Mouse (Mus musculus): ENCODE results near the gene Tmem117.

The Tmem117 gene

DNA sequence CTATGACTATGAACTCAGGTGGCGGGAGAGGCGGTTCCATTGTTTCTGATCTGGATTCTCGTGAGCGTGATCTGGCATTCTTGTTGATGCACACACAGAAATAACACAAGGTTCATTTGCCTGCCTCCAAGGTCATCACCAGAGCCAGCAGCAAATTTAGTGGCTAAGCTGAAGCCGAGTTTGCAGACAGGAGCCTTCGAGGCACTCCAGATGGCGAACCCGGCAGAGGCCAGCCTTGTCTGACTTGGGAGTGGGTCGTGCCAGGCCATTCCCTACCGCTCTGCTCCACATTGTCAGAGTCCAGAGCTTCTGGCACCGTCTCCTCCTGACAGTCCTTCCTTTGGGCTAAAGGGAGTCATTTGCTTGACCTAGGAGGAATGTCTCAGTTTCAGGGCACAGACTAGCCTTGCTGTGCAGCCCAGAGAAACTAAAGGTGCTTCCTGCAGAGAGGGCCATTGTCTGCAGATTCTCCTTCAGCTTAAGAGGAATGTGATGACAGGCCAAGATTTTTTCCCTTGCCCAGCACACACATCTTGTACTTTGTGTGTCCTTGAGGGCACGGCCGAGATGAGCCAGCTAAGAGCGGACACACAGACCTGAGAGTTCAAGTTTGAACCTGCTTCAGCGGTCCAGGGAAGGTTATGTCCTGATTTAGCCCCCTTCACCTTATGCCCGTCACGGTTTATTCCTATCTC is 20.2 kb downstream of the Tmem117 start:
- peak; percentile 72 for DNase-seq

DNA sequence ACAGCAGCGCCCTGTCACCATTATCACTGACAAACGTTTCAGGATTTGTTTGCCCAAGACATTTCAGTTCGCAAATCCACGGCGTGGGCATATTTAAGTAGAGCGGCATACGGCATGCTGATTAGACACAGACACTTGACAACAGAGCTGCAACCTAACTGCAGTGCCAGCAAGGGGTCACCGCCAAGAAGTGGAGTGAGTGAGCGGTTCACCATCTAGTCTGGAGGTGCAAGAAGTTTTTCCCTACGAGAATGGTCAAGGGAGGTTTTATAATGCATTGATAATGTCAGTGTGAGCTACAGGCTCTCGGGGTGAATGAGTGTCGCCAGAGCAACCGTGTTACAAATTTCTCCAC is 20.7 kb downstream of the Tmem117 start:
- no peak for DNase-seq

DNA sequence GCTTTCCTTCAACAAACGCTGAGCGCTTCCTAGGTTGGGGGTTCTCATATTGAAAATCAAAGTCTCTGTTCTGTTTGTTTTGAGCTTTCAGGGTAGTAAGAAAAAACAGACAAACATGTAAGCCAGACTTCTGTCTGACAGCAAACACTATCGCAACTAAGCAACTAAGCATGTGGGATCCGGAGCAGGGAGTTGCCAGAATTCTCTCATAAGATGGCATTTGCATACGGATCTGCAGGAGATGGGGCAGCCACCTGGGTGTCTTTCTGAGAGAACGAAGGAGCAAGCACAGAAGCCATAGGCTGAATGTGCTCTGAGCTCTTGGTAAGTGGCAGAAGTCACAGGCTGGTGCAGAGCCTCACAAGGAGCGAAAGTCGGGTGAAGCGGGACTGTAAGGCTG is 22.3 kb downstream of the Tmem117 start:
- DNase-seq: no peak

DNA sequence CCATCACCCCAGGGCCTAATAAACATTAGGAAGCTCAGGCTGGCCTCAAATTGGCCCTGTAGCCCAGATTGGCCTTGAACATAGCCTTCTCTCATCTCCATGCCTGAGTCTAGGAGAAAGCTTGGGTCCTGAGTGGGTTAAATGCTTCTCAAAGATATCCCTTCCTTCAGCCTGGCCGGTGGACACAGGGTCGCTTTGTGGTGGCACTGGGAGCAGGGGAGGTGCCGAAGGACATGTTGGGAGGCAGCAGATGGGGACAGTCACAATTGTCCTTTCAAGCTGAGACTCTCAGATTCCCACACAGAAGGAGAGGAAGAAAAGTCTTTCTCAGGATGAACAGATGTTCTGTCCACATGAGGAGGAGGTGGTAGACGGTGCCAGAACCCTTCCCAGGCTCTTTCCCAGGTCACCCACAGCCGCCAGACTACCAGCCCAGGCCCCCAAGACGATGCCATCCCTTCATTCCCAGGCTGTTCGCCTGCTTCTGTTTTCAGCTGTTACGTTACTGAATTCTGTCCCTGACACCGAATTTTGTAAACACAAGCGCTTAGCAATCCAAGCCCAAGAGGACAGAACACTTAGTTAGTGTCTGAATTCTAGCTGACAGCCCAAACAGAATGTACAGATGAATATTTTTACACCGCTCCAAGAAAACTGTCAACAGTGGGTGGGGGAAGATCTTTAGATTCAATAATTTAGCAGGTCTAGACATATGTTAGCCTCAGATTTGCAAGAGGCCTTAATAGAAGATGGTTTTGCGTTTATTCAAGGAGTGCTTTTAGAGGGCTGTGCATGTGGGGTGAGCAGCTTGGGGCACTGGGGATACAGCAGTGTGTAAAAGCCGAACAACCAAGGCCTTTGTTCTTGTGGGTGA is 23.2 kb downstream of the Tmem117 start:
- DNase-seq: no peak

DNA sequence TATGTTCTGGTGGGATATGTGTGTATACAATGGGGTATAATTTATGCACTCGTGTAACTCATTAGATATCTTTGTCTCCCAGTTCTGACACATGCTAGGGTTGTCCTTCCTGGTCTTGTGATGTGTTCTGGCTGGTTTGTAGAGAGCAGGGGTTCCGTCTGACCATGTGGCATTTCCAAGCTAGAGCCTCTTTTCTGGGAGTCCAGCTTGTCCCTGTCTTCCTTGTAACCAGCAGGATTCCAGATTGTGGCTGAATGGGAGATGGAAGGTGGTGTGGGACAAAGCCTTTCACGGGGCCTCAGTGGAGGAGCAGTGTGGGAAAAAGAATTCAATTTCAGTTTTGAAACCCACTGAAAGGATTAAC is 23.8 kb downstream of the Tmem117 start:
- no peak for DNase-seq

DNA sequence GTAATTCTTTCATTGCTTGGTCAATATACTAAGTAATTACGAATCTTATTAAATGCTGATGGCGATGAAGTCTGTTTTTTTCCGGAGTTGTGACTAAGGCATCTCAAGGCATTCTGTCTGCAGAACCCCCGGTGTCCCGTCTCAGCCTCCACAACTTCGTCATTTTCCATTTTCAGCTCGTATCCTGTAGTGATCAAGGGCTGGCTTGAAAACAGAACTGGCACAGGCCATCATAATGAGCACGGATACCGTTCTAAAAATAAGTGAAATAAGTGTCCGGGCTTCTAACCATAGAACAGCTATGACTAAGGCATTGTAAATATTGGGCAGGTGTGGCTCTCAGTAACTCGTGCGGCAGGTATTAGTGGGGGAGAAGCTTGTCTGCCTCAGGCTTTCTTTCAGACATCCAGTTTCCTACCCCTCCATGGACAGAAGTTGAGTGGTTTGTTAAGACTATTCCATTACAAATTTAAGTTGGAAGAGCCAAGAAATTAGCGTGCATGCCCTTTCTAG is 26.8 kb downstream of the Tmem117 start:
- DNase-seq: no peak

DNA sequence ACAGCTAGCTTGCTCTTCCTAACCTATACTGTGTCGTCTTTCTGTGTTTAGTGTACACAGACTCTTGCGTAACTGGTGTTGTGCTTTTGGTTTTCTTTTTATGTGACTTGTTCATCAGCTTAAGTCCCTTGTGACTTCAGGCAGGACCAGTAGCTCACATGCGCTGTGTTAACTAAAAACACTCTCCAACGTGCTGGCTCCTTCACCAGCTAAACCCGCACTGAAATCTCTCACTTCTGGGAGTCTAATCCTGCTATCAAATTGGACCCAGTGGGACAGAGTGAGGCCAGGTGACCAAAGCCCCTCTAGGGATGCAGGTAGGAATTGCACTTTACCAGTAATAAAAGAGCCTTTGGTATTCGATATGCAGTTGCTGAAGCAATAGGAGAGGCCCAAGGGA is 28.9 kb downstream of the Tmem117 start:
- no peak for DNase-seq

DNA sequence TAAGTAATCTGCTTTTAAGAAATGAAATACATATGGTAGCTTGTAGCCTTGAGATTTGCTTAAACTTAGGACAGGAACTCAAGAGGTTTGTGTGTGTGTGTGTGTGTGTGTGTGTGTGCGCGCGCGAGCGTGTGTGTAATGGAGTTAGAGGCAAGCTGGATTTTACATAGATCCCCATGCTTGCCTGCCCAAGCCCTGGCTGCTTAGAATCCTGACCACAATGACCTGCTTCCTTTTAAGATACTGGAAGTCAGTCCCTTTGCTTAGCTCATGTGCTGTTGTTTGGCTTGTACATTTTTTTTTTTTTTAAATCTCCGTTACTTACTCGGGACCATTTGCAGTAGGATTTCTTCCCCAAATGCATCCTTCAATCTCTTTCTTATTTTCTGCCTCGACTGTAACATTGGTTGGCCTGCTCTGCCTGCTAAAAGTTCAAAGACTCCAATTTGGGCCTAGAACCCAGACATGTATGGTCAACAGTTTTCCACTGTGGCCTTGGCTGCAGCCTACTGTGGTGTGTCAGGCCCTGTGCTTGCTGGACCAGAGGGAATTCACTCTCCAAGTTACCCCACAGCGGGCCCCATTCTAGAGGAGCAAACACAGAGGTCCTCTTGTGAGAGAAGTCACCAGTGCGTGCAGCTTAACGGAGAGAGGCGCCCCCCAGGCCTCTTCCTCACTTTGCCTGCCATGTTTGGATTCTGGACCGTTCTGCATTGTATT is 29.5 kb downstream of the Tmem117 start:
- no peak for DNase-seq

DNA sequence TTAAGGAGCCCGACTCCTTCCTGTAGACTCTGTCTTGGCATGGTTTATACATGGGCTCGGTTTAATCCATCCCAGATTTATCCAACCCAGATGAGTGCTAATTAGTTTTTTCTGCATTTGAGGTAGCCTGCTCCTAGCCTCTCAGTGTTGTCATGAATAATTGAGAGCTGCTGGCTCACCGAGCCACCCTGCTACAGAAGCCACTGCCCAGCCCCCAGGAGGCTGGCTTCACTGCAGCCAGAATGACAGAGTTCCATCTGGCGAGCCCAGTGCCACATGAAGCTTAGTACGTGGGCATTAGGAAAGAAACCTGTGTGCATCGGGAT is 30.0 kb downstream of the Tmem117 start:
- DNase-seq: peak; percentile 41

DNA sequence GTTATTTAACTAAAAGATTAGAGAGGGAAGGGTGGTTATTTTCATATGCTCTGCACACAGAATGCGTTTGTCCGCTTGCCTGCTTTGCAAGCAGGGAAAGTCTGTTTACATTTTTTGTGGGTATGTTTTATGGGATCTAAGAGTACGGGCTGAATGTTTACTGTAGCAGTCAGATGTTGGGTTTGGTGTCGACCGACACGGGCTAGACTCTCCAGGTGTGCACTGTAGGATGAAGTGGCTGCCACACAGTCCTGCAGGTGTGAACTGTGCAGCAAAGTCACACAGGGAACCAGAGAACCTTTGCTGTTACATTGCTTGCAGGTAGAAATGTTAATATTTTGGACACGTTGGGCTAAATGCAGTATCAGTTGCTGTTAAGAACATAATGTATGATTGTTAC is 31.9 kb downstream of the Tmem117 start:
- no peak for DNase-seq

DNA sequence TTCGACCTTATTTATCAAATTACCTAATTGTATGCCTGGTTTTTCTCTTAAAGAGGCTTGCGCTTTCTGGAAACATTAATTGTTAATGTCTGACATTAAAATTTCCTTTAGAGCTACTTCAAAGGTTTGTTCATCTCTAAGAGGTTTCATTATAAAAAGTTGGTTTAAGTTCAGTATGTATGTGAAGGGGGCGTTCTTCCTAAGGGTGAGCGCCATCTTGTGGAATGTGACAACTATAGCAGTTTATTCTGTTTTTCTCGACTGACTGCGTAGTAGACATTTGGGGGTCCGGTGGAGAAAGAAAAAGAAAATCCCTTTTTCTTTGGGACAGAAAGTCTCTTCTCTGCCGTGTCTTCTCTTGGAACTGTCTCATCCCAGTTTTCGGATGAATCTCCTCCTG is 32.4 kb downstream of the Tmem117 start:
- no peak for DNase-seq

DNA sequence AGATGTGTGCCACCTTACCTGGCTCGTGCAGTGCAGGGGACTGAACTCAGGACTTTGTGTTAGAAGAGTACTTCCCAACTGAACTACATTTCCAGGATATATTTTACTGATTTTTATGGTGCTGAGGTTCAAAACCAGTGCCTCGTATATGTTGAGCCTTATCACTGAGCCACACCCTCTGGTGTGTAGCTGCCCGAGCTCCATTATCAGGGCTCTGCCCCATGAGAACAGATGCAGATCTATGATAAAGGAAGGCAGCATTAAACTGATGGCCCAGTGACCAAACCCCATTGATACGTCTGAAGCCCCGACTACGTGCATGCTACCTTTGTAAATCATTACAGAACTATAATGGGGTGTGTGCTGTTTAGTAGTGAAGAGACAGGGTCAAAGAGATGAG is 35.6 kb downstream of the Tmem117 start:
- DNase-seq: no peak

DNA sequence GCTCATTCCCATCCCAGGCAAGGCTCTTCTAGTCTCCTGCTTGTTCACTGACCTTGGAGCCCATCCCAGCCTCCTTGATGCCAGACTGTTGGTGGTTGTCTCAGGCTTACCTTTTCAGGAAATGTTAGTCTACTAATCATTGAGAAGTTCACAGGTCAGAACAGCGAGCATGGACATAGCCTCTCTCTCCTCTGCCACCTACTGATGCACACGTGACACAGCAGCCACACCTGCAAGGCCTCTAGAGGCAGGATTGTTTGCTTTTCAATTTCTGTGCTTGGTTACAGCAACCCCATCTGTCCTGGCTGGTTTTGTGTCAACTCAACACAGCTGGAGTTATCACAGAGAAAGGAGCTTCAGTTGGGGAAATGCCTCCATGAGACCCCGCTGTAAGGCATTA is 52.1 kb downstream of the Tmem117 start:
- no peak for DNase-seq

DNA sequence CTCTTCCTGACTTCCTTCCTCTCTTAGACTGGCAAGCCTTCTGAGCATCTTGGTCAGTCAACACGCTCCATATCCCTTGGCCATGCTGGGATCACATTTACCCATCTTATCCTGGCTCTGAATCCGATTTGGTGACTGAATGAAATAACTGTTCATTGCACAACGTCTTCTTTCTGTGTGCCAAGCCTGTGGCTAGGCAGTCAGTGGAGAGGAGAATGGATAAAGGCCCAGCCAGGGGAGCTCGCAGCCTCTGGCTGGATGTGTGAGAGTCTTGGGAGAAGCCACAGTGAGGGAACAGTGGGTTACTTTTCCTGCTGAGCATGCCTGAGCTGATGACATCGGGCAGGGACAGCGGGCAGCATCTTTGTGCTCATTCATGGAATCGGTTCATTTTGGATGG is 55.2 kb downstream of the Tmem117 start:
- no peak for DNase-seq

DNA sequence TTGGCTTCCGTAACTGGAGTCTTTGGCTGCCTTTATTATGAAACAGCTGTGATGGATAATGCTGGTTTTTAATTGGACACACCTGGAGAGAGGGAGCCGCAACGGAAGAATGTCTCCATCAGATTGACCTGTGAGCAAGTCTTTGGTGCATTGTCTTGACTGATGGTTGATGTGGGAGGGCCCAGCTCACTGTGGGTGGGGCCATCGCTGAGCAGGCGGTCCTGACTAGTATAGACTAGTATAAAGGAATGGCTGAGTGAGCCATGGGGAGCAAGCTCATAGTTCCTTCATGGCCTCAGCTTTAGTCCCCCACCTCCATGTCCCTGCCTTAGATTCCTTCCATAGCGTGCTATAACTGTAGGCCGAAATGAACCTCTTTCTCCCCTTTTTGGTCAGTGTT is 58.1 kb downstream of the Tmem117 start:
- DNase-seq: no peak

DNA sequence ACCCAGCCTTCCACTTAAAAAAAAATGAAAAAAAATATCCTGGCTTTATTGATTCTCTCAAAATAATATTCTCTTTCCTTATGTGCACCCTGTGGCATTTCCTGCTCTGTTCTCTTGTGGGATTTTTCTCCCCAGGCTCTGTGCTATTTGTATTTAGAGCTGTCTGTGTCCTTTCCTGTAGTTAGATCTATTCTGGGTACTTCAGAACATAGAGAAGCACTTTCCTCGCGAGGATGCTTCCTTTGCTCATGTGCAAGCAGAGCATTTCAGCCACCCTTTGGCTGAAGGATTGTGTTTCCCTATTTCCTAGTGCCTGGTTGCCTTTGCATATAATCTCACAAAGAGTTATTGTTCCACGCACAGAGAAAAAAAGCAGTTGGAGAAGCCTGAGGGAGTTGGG is 58.6 kb downstream of the Tmem117 start:
- no peak for DNase-seq

DNA sequence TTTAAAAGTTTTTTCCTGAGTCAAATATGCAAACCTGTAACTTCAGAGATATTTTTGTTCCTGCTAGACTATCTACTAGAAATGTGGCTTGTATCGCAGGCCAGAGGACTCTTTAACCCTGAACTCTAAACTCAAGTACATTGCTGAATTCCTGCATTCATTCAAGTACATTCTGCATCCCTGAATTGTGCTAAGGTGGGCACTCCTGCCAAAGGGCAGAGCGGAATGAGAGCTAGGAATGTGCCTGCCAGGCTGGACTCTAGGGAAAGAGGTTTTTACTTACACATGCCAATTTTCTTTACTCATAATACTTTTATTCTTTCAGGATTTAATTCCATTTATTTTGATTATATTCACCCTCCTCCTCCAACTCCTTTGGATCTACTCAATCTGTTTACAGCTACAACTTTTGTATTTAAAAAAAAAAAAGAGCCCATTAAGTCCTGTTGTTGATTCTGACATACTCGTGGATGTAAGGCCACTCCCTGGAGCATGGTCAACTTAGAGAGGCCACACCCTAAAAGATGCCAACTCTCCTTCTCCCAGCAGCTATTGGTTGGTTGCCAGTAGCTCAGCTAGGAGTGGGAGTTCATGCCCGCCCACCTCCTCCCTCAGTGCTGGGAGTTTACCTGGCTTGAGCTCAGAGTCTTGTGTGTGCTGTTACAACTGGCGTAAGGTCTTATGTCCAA is 60.3 kb downstream of the Tmem117 start:
- DNase-seq: no peak

DNA sequence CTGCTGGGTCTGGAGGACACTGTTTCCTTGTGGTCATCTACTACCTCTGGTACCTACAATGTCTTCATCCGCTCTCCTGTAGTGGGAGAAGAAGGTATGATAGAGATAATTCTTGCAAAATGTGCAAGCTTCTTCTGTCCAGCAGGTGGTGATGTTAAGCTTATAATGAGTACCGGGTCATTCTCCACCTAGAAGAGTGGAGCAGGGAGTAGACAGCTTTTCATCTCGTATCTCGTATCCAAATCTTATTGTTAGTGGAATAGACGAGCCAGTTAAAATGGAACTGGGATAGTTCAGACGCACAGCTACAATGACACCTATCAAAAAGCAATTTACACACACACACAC is 60.8 kb downstream of the Tmem117 start:
- no peak for DNase-seq

DNA sequence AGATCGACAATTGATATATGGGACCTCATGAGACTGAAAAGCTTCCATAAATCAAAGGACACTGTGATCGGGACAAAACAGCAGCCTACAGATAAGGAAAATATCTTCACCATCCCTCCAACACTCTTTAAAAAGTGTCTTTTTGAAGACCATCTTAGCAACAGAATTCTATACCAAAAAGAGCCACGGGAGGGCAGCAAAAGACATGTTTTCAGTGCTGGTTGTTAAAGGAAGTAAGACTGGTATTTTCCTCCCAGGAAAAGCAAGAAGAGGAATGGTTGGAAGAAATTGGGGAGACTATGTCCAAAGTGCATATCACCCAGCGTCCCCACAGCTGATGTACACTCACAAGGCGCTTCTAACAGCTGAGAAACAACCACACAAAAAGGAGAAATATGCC is 93.7 kb downstream of the Tmem117 start:
- DNase-seq: peak; percentile 47

DNA sequence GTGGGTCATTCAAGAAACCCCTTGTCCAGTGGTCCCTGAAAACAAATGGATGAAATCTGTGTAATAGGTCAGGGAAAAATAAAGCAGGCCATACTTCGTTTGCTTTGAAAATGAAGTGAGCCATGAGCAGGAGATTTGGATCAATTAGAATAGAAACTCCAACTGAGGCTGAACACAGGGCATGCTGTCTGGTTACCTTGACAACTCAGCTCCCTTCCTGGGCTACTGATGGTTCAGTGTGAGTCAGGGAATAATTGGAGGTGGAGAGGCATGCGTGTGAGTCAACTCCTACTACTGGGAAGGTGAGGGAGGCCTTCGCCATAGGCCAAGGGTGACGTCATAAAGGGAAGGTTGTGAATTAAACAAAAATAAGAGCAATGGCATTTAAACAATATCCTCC is 103.1 kb downstream of the Tmem117 start:
- no peak for DNase-seq

DNA sequence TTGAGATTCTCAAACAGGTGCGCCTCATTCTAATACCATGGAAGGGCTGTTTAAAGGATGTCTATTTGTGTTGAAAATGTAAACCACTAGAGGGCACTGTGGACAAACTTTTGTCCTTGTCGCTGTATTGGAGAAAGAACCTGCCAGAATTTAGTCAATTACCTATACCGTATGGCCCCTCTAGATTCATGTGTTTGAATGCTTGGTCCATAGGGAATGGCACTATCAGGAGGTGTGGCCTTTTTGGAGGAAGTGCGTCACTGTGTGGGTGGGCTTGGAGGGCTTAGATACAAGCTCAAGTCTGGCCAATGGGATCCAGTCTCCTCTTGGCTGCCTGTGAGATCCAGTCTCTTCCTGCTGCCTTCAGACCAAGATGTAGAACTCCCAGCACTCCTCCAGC is 140.2 kb downstream of the Tmem117 start:
- peak; percentile 74 for DNase-seq

DNA sequence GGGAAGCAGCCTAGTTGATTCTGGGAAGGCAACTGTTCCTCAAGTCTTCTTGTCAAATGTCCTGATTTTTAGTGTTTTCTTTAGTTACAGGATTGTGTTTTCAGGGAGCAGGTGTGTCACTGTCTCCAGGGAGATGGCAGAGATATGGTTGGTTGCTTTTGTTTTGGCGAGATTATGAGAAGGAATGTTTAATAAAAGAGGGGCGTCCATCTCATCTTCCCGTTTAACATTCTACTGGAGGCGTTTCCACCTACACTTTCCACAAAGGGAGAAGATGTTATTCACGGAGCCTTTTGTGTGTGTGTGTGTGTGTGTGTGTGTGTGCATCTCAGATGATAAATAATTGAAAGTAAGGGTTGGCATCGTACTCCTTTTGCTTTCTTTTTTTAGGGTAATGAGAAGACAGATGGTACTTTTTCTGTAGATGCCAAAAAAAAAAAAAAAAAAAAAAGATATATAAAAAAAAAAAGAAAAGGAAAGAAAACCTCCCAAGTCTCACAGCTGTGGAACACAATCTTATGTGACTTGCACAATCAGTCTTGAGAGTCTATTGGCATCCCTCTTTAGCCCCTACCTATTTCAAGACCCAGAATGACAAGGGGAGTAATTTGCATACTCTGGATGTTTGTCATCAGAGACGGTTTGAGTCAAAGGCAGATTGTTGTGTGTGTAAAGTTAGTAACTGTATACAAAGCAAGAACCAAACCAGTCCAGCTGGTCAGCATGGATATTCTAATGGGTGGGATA is 142.0 kb downstream of the Tmem117 start:
- DNase-seq: peak; percentile 22

DNA sequence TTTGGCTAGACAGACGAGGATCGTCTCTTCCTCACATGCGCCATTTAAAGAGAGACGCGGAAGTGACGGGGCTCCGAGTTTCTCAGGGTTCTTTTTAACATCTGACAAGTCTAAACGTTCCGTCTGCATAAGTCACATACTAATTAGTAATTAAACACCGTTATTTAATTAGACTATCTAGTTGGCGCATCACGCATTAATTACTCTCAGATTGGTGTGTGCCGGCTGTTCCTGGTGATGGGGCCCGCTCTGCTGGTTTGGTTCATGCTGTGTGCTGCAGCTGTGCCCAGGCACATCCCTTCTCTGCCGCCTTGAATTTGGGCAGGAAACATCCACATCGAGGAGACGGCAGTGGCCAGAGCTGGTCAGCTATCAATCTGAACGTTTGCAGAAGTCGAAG is 142.7 kb downstream of the Tmem117 start:
- DNase-seq: peak; percentile 20
